Mouse (Mus musculus) urinary bladder, postnatal 4 days (tissue): Measurements from ENCODE around the gene Micu1.

Experiments used
- DNase-seq, 2 experiments: peaks; one replicate each; pipeline ENCODE4 v3.0.0; 2021 to 2022; ENCODE audit warnings: low spot score in 2 of 2

The Micu1 gene

GRCm38 (mm10) chr10:59777246-59777645, 75.0 kb downstream of the Micu1 start:
- no peak for DNase-seq

GRCm38 (mm10) chr10:59778137-59778710, 75.9 kb downstream of the Micu1 start:
- no peak for DNase-seq

- DNase-seq: no peak
Measured at GRCm38 (mm10) chr10:59780698-59781097, 78.4 kb downstream of the Micu1 start.

- DNase-seq: no peak
Measured at GRCm38 (mm10) chr10:59781205-59781931, 79.1 kb downstream of the Micu1 start.

- DNase-seq: peak in 1 of 2 experiments; percentile 43
Measured at GRCm38 (mm10) chr10:59784731-59785685, 82.7 kb downstream of the Micu1 start.

- no peak for DNase-seq
Measured at GRCm38 (mm10) chr10:59786289-59786688, 84.0 kb downstream of the Micu1 start.

GRCm38 (mm10) chr10:59787140-59787800, 85.0 kb downstream of the Micu1 start:
- peak in 1 of 2 experiments; percentile 8 for DNase-seq

- no peak for DNase-seq
Measured at GRCm38 (mm10) chr10:59787870-59788269, 85.6 kb downstream of the Micu1 start.

GRCm38 (mm10) chr10:59790291-59790929, 88.1 kb downstream of the Micu1 start:
- DNase-seq: no peak

GRCm38 (mm10) chr10:59791896-59792295, 89.6 kb downstream of the Micu1 start:
- no peak for DNase-seq

- no peak for DNase-seq
Measured at GRCm38 (mm10) chr10:59792575-59793176, 90.4 kb downstream of the Micu1 start.

GRCm38 (mm10) chr10:59793454-59793853, 91.2 kb downstream of the Micu1 start:
- DNase-seq: no peak

- DNase-seq: no peak
Measured at GRCm38 (mm10) chr10:59795085-59795484, 92.8 kb downstream of the Micu1 start.

GRCm38 (mm10) chr10:59795902-59796301, 93.6 kb downstream of the Micu1 start:
- no peak for DNase-seq

- no peak for DNase-seq
Measured at GRCm38 (mm10) chr10:59798371-59798770, 96.1 kb downstream of the Micu1 start.

- no peak for DNase-seq
Measured at GRCm38 (mm10) chr10:59799303-59800044, 97.2 kb downstream of the Micu1 start.

GRCm38 (mm10) chr10:59800159-59800558, 97.9 kb downstream of the Micu1 start:
- no peak for DNase-seq

- DNase-seq: no peak
Measured at GRCm38 (mm10) chr10:59800826-59801501, 98.7 kb downstream of the Micu1 start.

GRCm38 (mm10) chr10:59808677-59809076, 106.4 kb downstream of the Micu1 start:
- DNase-seq: no peak
